Mouse (Mus musculus) megakaryocyte, embryonic 14.5 days (primary cell): ENCODE data around the gene Serp2. TPM values are rescaled to one million over a fixed set of nuclear protein-coding genes. Genes with fewer than 3 reads are reported as not detected.
"Not testable (repeated sequence)": the region's sequence is repeated elsewhere in the genome, so short reads cannot be mapped to it uniquely, and the experiment has no call there.

Experiments used
- H3K27me3 ChIP-seq: replicated peaks from 2 replicates; pipeline ENCODE3; 2012; ENCODE audit warnings: inconsistent platforms
- H3K36me3 ChIP-seq: replicated peaks from 2 replicates; pipeline ENCODE3; 2012; ENCODE audit warnings: low read length, inconsistent platforms, mixed read lengths
- H3K4me1 ChIP-seq: 2 replicates; pipeline ENCODE4 v1.6.1; 2012; ENCODE audit warnings: inconsistent platforms
- H3K4me3 ChIP-seq: replicated peaks from 2 replicates; pipeline ENCODE3; 2012; ENCODE audit warnings: moderate library complexity, mild to moderate bottlenecking, inconsistent platforms
- H3K9me3 ChIP-seq: 2 replicates; pipeline ENCODE4 v1.6.1; 2012; ENCODE audit warnings: inconsistent platforms
- FLI1 ChIP-seq: IDR thresholded peaks from 2 replicates; pipeline ENCODE4 v1.6.1; 2012; ENCODE audit warnings: low read length, inconsistent platforms, mixed read lengths
- GATA1 ChIP-seq: IDR thresholded peaks from 3 replicates; pipeline ENCODE4 v1.6.1; 2012; ENCODE audit warnings: mixed read lengths, low read length, inconsistent platforms, borderline replicate concordance
- polyA plus RNA-seq: library from polyadenylated mRNA; stranded (reverse); fragments of >175 nt; gene quantifications from 2 replicates; pipeline ENCODE4 v1.2.3, GENCODE M21; 2012; ENCODE audit warnings: low replicate concordance; ENCODE audit not compliant: insufficient read depth

Gene Serp2
- polyA plus RNA-seq, 1 experiment = 0.47 TPM

- Histone ChIP-seq H3K36me3 (no peaks in the 10 kb centered on the region), H3K27me3 (no peaks in the 10 kb centered on the region), H3K4me1 (peaks cover 27% of the 10 kb centered on the region), H3K9me3 (no peaks in the 10 kb centered on the region), H3K4me3 (no peak overlapping the region)
- TF ChIP-seq FLI1 (no peak), GATA1 (no peak)
These were observed 21.2 kb upstream of the Serp2 start for GRCm38 (mm10) chr14:76577840-76578239.

- Histone ChIP-seq H3K36me3 (no peaks in the 10 kb centered on the region), H3K4me1 (peaks cover 48% of the 10 kb centered on the region), H3K4me3 (no peak overlapping the region), H3K27me3 (no peaks in the 10 kb centered on the region), H3K9me3 (peaks cover 4% of the 10 kb centered on the region)
- TF ChIP-seq GATA1 = no peak
- TF ChIP-seq FLI1 = no peak
These were observed 13.6 kb upstream of the Serp2 start for GRCm38 (mm10) chr14:76570292-76570691.

GRCm38 (mm10) chr14:76569271-76569961 is 12.7 kb upstream of the Serp2 start:
- Histone ChIP-seq H3K36me3 (peaks cover 2% of the 10 kb centered on the region), H3K4me3 (peak overlapping the region; percentile 80), H3K4me1 (peaks cover 43% of the 10 kb centered on the region), H3K27me3 (no peaks in the 10 kb centered on the region), H3K9me3 (peaks cover 4% of the 10 kb centered on the region)
- TF ChIP-seq FLI1 (peak; percentile 16; the same call in 1 of the 2 replicates), GATA1 (peak; percentile 64; the same call in 2 of the 3 replicates)

- Histone ChIP-seq H3K4me1 (peaks cover 42% of the 10 kb centered on the region), H3K4me3 (peak overlapping the region; percentile 21), H3K9me3 (peaks cover 8% of the 10 kb centered on the region), H3K27me3 (no peaks in the 10 kb centered on the region), H3K36me3 (peaks cover 2% of the 10 kb centered on the region)
- no peak for TF ChIP-seq GATA1
- no peak for TF ChIP-seq FLI1
These were observed 11.9 kb upstream of the Serp2 start for GRCm38 (mm10) chr14:76568548-76568947.

- H3K9me3 ChIP-seq = peaks cover 8% of the 10 kb centered on the region
- H3K27me3 ChIP-seq = peaks cover 3% of the 10 kb centered on the region
- no peak for TF ChIP-seq GATA1
- TF ChIP-seq FLI1 = no peak
- no peak overlapping the region for H3K4me3 ChIP-seq
- H3K4me1 ChIP-seq = peaks cover 42% of the 10 kb centered on the region
- peaks cover 2% of the 10 kb centered on the region for H3K36me3 ChIP-seq
These were observed 10.6 kb upstream of the Serp2 start for GRCm38 (mm10) chr14:76567280-76567679.

- peaks cover 3% of the 10 kb centered on the region for H3K27me3 ChIP-seq
- peaks cover 2% of the 10 kb centered on the region for H3K36me3 ChIP-seq
- no peak overlapping the region for H3K4me3 ChIP-seq
- TF ChIP-seq FLI1 (no peak), GATA1 (no peak)
- peaks cover 12% of the 10 kb centered on the region for H3K9me3 ChIP-seq
- H3K4me1 ChIP-seq = peaks cover 42% of the 10 kb centered on the region
These were observed 10.0 kb upstream of the Serp2 start for GRCm38 (mm10) chr14:76566711-76567110.

- H3K36me3 ChIP-seq = peaks cover 2% of the 10 kb centered on the region
These were observed 9.5 kb upstream of the Serp2 start for GRCm38 (mm10) chr14:76566193-76566592.

GRCm38 (mm10) chr14:76559208-76559607 is 2.5 kb upstream of the Serp2 start:
- Histone ChIP-seq H3K9me3 (peaks cover 18% of the 10 kb centered on the region; the same call in 1 of the 2 replicates), H3K36me3 (no peaks in the 10 kb centered on the region), H3K4me3 (no peak overlapping the region), H3K27me3 (peaks cover 74% of the 10 kb centered on the region), H3K4me1 (peaks cover 34% of the 10 kb centered on the region)
- no peak for TF ChIP-seq FLI1
- no peak for TF ChIP-seq GATA1

More at GRCm38 (mm10) chr14:76566193-76566592, 9.5 kb upstream of the Serp2 start:
- TF ChIP-seq GATA1 (no peak), FLI1 (no peak)
- H3K4me3 ChIP-seq = no peak overlapping the region
- H3K27me3 ChIP-seq = peaks cover 8% of the 10 kb centered on the region
- H3K9me3 ChIP-seq = peaks cover 17% of the 10 kb centered on the region
- H3K4me1 ChIP-seq = peaks cover 44% of the 10 kb centered on the region

- peaks cover 38% of the 10 kb centered on the region for H3K4me1 ChIP-seq
- H3K4me3 ChIP-seq, H3K36me3 ChIP-seq: not testable (repeated sequence)
- H3K27me3 ChIP-seq = peaks cover 84% of the 10 kb centered on the region
- H3K9me3 ChIP-seq = peaks cover 16% of the 10 kb centered on the region; the same call in 1 of the 2 replicates
These were observed 1.5 kb upstream of the Serp2 start for GRCm38 (mm10) chr14:76558171-76558570.

- H3K4me3 ChIP-seq = peak overlapping the region; percentile 91
- H3K27me3 ChIP-seq = peaks cover 84% of the 10 kb centered on the region
- peaks cover 8% of the 10 kb centered on the region; the same call in 1 of the 2 replicates for H3K9me3 ChIP-seq
- peaks cover 37% of the 10 kb centered on the region for H3K4me1 ChIP-seq
- TF ChIP-seq FLI1 = no peak
- TF ChIP-seq GATA1 = no peak
- no peaks in the 10 kb centered on the region for H3K36me3 ChIP-seq
These were observed 448 bp downstream of the Serp2 start for GRCm38 (mm10) chr14:76556031-76556851.
